Mouse (Mus musculus) frontal cortex, adult 2 months (tissue): ENCODE results near the gene Lmbr1. TPM values are rescaled to one million over a fixed set of nuclear protein-coding genes. Genes with fewer than 3 reads are reported as not detected.

Experiments used
- polyA plus RNA-seq: library from polyadenylated mRNA; depleted of rRNA; stranded (reverse); fragments of >200 nt; gene quantifications from 2 replicates; pipeline ENCODE4 v1.2.3, GENCODE M21; 2012; rRNA removed

The Lmbr1 gene
- polyA plus RNA-seq, 1 experiment = 14.6 TPM

Other genes with a start within 250 kb of the Lmbr1 start
- gene Rnf32, start 182.4 kb downstream of the Lmbr1 start, polyA plus RNA-seq = 19.5 and 21.8 TPM in 2 replicates
- 19.4 and 20.6 TPM in 2 replicates for gene Nom1, start 56.3 kb upstream of the Lmbr1 start, polyA plus RNA-seq
- gene Mnx1, start 100.1 kb upstream of the Lmbr1 start, polyA plus RNA-seq = not detected in 2 replicates
- gene Ube3c, start 190.9 kb upstream of the Lmbr1 start, polyA plus RNA-seq = 37.6 and 37.9 TPM in 2 replicates